Mouse (Mus musculus): Measurements from ENCODE around the gene Pglyrp1. TPM values are rescaled to one million over a fixed set of nuclear protein-coding genes. Genes with fewer than 3 reads are reported as not detected.

The Pglyrp1 gene
- total RNA-seq, 1 experiment, result 0.89 TPM

GRCm38 (mm10) chr7:18884745-18885422 lies 13.8 kb downstream of the Pglyrp1 start:
- Histone ChIP-seq H3K4me1 (ENCODE audit: control insufficient read depth in 2 of 2, insufficient read depth in 2 of 2, low read length in 2 of 2, poor library complexity in 1 of 2) (peaks cover 0 to 8% of the 10 kb centered on the region in 2 experiments; a peak in 1 of 4 replicates), H3K9ac (ENCODE audit: insufficient read depth, low read depth, low read length, poor library complexity, severe bottlenecking) (peak overlapping the region; percentile 41; the same call in 1 of the 2 replicates), H3K4me3 (ENCODE audit: insufficient read depth in 1 of 2, low read depth in 1 of 2, low read length in 2 of 2, poor library complexity in 1 of 2, severe bottlenecking in 1 of 2) (peak overlapping the region; percentile 29 to 36; a peak in 3 of 4 replicates), H3K36me3 (ENCODE audit: control insufficient read depth, insufficient read depth, low read length, poor library complexity, severe bottlenecking) (no peaks in the 10 kb centered on the region), H3K27ac (ENCODE audit: insufficient read depth, low read depth, low read length, poor library complexity, severe bottlenecking) (no peak overlapping the region), H3K9me3 (ENCODE audit: control insufficient read depth, insufficient read depth, low read depth, low read length) (no peaks in the 10 kb centered on the region)
- DNase-seq (ENCODE audit: low read depth, low spot score), result peak; percentile 42
- in situ Hi-C loops (cut with MboI; ENCODE audit: low sequenced_read_pairs in 2 of 2, unreplicated experiment in 2 of 2), result no loop called here
- no peak for TF ChIP-seq HCFC1 (IDR thresholded peaks at IDR 0.05; ENCODE audit: borderline replicate concordance, insufficient read depth, low read length)
- no peak for TF ChIP-seq MAFK (IDR thresholded peaks at IDR 0.05; ENCODE audit: insufficient read depth, low read depth, low read length)
- TF ChIP-seq ZNF384 (IDR thresholded peaks at IDR 0.05; ENCODE audit: low read depth, low read length), result no peak

DNA sequence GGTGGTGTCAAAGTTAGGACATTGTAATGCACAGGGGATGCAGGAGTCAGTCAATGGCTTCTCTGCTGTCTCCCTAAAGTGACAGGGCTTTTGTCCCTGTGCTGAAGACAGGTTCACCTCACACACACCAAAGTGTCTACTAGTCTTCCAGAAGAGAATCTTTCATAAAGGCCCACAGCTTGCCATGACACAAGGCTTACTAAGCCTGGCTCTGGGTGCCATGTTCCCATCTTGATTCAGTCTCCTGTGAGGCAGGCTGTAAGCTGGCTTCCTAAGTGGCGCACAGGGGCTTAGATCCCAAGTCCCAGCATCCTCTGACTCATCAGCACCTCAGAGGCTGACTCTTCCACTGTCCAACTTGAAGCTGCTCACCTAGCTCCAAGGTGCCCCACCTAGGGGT lies 15.8 kb downstream of the Pglyrp1 start:
- in situ Hi-C loops (cut with MboI; ENCODE audit: low sequenced_read_pairs in 2 of 2, unreplicated experiment in 2 of 2), result no loop called here
- H3K36me3 ChIP-seq (ENCODE audit: control insufficient read depth, insufficient read depth, low read length, poor library complexity, severe bottlenecking), result no peaks in the 10 kb centered on the region; the same call in 1 of the 2 replicates
- no peak for TF ChIP-seq CHD2 (IDR thresholded peaks at IDR 0.05; ENCODE audit: low read depth, low read length)
- TF ChIP-seq ZNF384 (IDR thresholded peaks at IDR 0.05; ENCODE audit: low read depth, low read length), result no peak
- TF ChIP-seq HCFC1 (IDR thresholded peaks at IDR 0.05; ENCODE audit: borderline replicate concordance, insufficient read depth, low read length), result no peak
- no peak for TF ChIP-seq MAFK (IDR thresholded peaks at IDR 0.05; ENCODE audit: insufficient read depth, low read depth, low read length)
- TF ChIP-seq ZC3H11A (IDR thresholded peaks at IDR 0.05; ENCODE audit: borderline replicate concordance, low read depth, low read length), result no peak
- no peak overlapping the region for H3K9ac ChIP-seq (ENCODE audit: insufficient read depth, low read depth, low read length, poor library complexity, severe bottlenecking)
- peaks cover 0 to 8% of the 10 kb centered on the region in 2 experiments; a peak in 1 of 4 replicates for H3K4me1 ChIP-seq (ENCODE audit: control insufficient read depth in 2 of 2, insufficient read depth in 2 of 2, low read length in 2 of 2, poor library complexity in 1 of 2)
- no peak for DNase-seq (ENCODE audit: low read depth, low spot score)
- H3K27ac ChIP-seq (ENCODE audit: insufficient read depth, low read depth, low read length, poor library complexity, severe bottlenecking), result no peak overlapping the region
- no peaks in the 10 kb centered on the region for H3K9me3 ChIP-seq (ENCODE audit: control insufficient read depth, insufficient read depth, low read depth, low read length)
- no peak overlapping the region for H3K4me3 ChIP-seq (ENCODE audit: insufficient read depth in 1 of 2, low read depth in 1 of 2, low read length in 2 of 2, poor library complexity in 1 of 2, severe bottlenecking in 1 of 2)

DNA sequence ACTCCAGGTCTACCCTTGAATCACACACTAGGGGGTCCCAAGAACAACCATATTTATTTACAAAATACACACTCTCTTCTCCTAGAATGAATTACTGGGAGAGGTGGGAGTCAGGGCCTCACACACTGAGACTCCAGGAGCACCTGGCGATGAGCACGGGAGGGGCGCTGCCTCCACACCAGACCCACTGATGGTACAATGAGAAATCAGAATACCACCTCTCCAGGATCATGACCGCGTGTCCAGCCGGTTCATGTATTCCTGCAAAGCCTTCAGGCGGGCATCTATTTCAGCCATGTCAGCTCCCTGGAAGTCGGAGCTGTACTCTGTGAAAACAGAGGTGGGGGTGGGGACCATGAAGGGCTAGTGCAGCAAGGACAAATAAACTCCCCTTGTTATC lies 19.7 kb downstream of the Pglyrp1 start:
- H3K9ac ChIP-seq (ENCODE audit: insufficient read depth, low read depth, low read length, poor library complexity, severe bottlenecking), result no peak overlapping the region
- no peaks in the 10 kb centered on the region for H3K9me3 ChIP-seq (ENCODE audit: control insufficient read depth, insufficient read depth, low read depth, low read length)
- peaks cover 4 to 14% of the 10 kb centered on the region in 2 experiments for H3K4me1 ChIP-seq (ENCODE audit: control insufficient read depth in 2 of 2, insufficient read depth in 2 of 2, low read length in 2 of 2, poor library complexity in 1 of 2)
- H3K36me3 ChIP-seq (ENCODE audit: control insufficient read depth, insufficient read depth, low read length, poor library complexity, severe bottlenecking), result no peaks in the 10 kb centered on the region; the same call in 1 of the 2 replicates
- no peak for DNase-seq (ENCODE audit: low read depth, low spot score)
- H3K4me3 ChIP-seq (ENCODE audit: insufficient read depth in 1 of 2, low read depth in 1 of 2, low read length in 2 of 2, poor library complexity in 1 of 2, severe bottlenecking in 1 of 2), result no peak overlapping the region
- H3K27ac ChIP-seq (ENCODE audit: insufficient read depth, low read depth, low read length, poor library complexity, severe bottlenecking), result no peak overlapping the region
- in situ Hi-C loops (cut with MboI; ENCODE audit: low sequenced_read_pairs in 2 of 2, unreplicated experiment in 2 of 2), result no loop called here
- TF ChIP-seq HCFC1 (IDR thresholded peaks at IDR 0.05; ENCODE audit: borderline replicate concordance, insufficient read depth, low read length), result no peak
- no peak for TF ChIP-seq ZNF384 (IDR thresholded peaks at IDR 0.05; ENCODE audit: low read depth, low read length)
- TF ChIP-seq CHD2 (IDR thresholded peaks at IDR 0.05; ENCODE audit: low read depth, low read length), result no peak
- no peak for TF ChIP-seq ZC3H11A (IDR thresholded peaks at IDR 0.05; ENCODE audit: borderline replicate concordance, low read depth, low read length)
- TF ChIP-seq MAFK (IDR thresholded peaks at IDR 0.05; ENCODE audit: insufficient read depth, low read depth, low read length), result no peak

DNA sequence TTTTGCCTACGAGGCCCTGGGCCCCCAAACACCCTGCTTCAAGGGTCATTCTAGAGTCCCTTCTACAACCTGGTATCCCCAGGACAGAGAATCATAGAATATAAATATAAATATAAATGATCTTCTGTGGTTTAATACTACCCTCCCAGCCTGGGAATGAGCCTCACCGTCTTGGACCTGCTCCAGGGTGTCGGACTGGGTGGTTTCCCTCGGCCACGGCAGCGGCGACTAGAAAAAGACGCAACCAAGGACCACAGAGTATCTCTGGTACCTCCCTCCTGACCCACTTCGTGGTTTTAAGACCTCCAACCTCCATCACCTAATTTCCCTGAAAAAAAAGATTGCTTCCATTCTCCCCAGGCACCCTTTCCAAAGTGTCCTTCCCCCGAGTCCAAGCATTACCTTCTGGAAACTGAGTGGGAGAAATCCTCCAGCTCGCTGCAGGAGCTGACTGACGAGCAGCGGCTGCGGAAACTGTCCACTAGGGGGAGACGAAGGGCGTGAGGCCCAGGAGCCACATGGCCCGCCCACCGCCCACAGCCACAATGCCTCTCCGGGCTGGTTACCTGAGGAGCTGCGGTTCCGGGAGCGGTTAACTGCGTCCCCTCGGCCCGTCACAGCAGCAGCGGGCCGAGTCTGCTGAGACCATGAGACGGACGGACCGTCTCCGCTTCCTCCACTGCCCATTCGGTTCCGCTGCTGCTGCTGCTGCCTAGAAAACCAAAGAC lies 20.9 kb downstream of the Pglyrp1 start:
- H3K36me3 ChIP-seq (ENCODE audit: control insufficient read depth, insufficient read depth, low read length, poor library complexity, severe bottlenecking), result no peaks in the 10 kb centered on the region; the same call in 1 of the 2 replicates
- peak; percentile 82 for DNase-seq (ENCODE audit: low read depth, low spot score)
- H3K27ac ChIP-seq (ENCODE audit: insufficient read depth, low read depth, low read length, poor library complexity, severe bottlenecking), result no peak overlapping the region
- H3K9me3 ChIP-seq (ENCODE audit: control insufficient read depth, insufficient read depth, low read depth, low read length), result no peaks in the 10 kb centered on the region
- TF ChIP-seq ZC3H11A (IDR thresholded peaks at IDR 0.05; ENCODE audit: borderline replicate concordance, low read depth, low read length), result no peak
- TF ChIP-seq MAFK (IDR thresholded peaks at IDR 0.05; ENCODE audit: insufficient read depth, low read depth, low read length), result no peak
- no peak for TF ChIP-seq CHD2 (IDR thresholded peaks at IDR 0.05; ENCODE audit: low read depth, low read length)
- no peak for TF ChIP-seq ZNF384 (IDR thresholded peaks at IDR 0.05; ENCODE audit: low read depth, low read length)
- no peak for TF ChIP-seq HCFC1 (IDR thresholded peaks at IDR 0.05; ENCODE audit: borderline replicate concordance, insufficient read depth, low read length)
- H3K4me3 ChIP-seq (ENCODE audit: insufficient read depth in 1 of 2, low read depth in 1 of 2, low read length in 2 of 2, poor library complexity in 1 of 2, severe bottlenecking in 1 of 2), result peak overlapping the region; percentile 55 to 58
- H3K9ac ChIP-seq (ENCODE audit: insufficient read depth, low read depth, low read length, poor library complexity, severe bottlenecking), result peak overlapping the region; percentile 55; the same call in 1 of the 2 replicates
- peaks cover 4 to 14% of the 10 kb centered on the region in 2 experiments for H3K4me1 ChIP-seq (ENCODE audit: control insufficient read depth in 2 of 2, insufficient read depth in 2 of 2, low read length in 2 of 2, poor library complexity in 1 of 2)
- in situ Hi-C loops (cut with MboI; ENCODE audit: low sequenced_read_pairs in 2 of 2, unreplicated experiment in 2 of 2), result no loop called here
